Mouse (Mus musculus) heart, postnatal 0 days (tissue): ENCODE results near the gene Ddx18.

ENCODE experiments used
- CTCF ChIP-seq: IDR thresholded peaks from 2 replicates; pipeline ENCODE4 v1.5.1; 2016; ENCODE audit warnings: antibody characterized with exemption, control low read depth, low read depth
- EP300 ChIP-seq: IDR thresholded peaks from 2 replicates; pipeline ENCODE4 v1.6.1; 2016; ENCODE audit warnings: antibody characterized with exemption, low read depth

DNA sequence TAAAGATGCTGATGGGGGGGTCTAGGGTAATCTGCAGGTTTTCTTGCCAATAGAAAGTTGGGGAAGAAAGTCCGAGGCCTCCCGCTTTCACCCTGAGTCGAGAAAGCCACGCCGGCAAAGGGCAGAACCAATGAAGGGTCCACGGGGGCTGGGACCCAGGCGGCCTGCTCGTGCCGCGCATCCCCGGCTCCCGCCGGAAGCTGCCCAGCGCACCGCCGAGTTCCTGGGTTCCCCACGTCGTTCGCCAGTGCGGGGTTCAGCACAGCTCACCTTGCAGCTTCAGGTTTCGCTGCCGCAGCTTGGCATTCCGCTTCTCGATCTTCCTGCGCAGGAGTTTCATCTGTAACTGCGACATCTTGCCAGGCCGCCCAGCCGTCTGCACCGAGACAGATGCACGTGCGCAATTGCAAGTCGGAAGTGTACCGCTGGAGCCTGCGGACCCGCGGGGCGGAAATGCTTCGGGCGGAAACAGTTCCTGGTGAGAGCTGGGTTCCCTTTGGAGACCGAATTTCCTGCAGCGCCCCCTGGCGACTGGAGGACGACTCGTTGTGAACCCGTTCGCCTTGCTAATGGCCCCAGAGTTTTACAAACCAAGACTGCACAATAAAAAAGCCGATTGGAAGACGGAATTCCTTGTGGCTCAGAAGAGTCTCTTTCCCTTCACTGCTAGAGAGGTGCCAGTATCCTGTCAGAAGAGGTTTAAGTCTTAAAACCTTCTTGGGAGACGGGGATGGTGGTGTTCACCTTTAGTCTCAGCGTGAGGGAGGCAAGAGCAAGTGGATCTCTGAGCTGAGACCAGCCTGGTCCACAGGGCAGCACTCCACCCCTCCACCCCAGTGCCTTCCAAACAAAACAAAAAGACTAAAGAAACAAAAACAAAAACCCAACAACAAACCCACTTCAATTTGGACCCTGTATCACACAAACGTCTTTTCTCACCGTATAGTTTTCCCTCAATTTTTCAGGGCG lies at the start of gene Ddx18:
- TF ChIP-seq CTCF (peak; percentile 76), EP300 (peak; percentile 69; the same call in 1 of the 2 replicates)
